Comparison of ENCODE assay signal across 21 mouse cellular contexts in the genomic region with DNA sequence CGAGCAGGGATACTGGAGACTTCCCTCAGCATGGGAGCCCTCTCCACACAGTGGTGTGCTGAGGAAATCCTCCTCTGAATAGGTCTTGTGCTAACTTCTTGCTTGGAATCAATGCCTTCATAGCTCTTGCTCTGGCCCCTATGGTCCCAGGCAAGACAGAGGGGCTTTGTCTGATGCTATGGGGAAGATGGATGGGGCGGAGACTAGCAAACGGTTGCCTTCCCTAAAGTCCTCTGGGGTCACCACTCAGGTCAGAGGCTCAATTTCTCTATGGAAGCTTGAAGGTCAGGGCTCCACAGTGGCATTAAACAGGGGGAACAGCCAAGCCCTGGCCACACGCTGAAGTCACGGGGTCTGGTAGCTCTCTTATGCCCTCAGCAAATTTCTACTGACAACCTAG.
DNase-seq lines count a peak whose midpoint lies in the region; ATAC-seq and TF ChIP-seq lines count a peak whose summit lies in the region.
"Had no signal": no experiment of that assay in that cellular context is flagged by ENCODE, and none has a peak within 500 bp of the region (broad histone marks: within the 10 kb centered on the region; RNA-seq: fewer than 3 reads in every experiment).

No protein-coding gene starts in this region.

- WGBS in forebrain, embryonic 14.5 days = 55% methylated on average over 5 of the region's 5 CpGs
- 48% methylated on average over 5 of the region's 5 CpGs for WGBS in forebrain, embryonic 13.5 days
- 57% methylated on average over 5 of the region's 5 CpGs for WGBS in lung, embryonic 15.5 days
- 78% methylated on average over 5 of the region's 5 CpGs for WGBS in lung, adult 2 months
- 45% methylated on average over 5 of the region's 5 CpGs for WGBS in embryonic facial prominence, embryonic 14.5 days
- 70% methylated on average over 5 of the region's 5 CpGs for WGBS in intestine, postnatal 0 days

- H3K27ac ChIP-seq in forebrain, embryonic 14.5 days (ENCODE audit: low read depth, low read length) = peak overlapping the region; percentile 21; the same call in 1 of the 2 replicates
- no peak overlapping the region for H3K27ac ChIP-seq in forebrain, embryonic 13.5 days
- H3K27ac ChIP-seq in lung, embryonic 15.5 days = peak overlapping the region; percentile 89
- no peak overlapping the region for H3K27ac ChIP-seq in embryonic facial prominence, embryonic 14.5 days (replicated peaks; ENCODE audit: low read depth, low read length)
- no peak overlapping the region for H3K27ac ChIP-seq in intestine, postnatal 0 days (ENCODE audit: low read depth, low read length)
- H3K27ac ChIP-seq: hindbrain, embryonic 15.5 days; kidney, postnatal 0 days had no signal

- H3K9me3 ChIP-seq in forebrain, embryonic 14.5 days (replicated peaks; ENCODE audit: control insufficient read depth, low read length) = no peaks in the 10 kb centered on the region
- H3K9me3 ChIP-seq in forebrain, embryonic 13.5 days (replicated peaks) = no peaks in the 10 kb centered on the region
- H3K9me3 ChIP-seq in lung, embryonic 15.5 days = no peaks in the 10 kb centered on the region
- no peaks in the 10 kb centered on the region for H3K9me3 ChIP-seq in embryonic facial prominence, embryonic 14.5 days (ENCODE audit: control insufficient read depth, low read length)
- no peaks in the 10 kb centered on the region for H3K9me3 ChIP-seq in intestine, postnatal 0 days (ENCODE audit: control insufficient read depth)
- H3K9me3 ChIP-seq: G1E; hindbrain, embryonic 15.5 days; neural tube, embryonic 13.5 days had no signal

- no peak overlapping the region for H3K4me3 ChIP-seq in forebrain, embryonic 14.5 days (ENCODE audit: low read depth, low read length)
- no peak overlapping the region for H3K4me3 ChIP-seq in forebrain, embryonic 13.5 days
- no peak overlapping the region for H3K4me3 ChIP-seq in lung, embryonic 15.5 days
- H3K4me3 ChIP-seq in lung, adult 2 months (replicated peaks; ENCODE audit: extremely low read depth, low read depth, low read length) = no peak overlapping the region
- no peak overlapping the region for H3K4me3 ChIP-seq in embryonic facial prominence, embryonic 14.5 days (ENCODE audit: low read depth, low read length)
- H3K4me3 ChIP-seq in intestine, postnatal 0 days (ENCODE audit: low read depth, low read length) = no peak overlapping the region
- H3K4me3 ChIP-seq: hindbrain, embryonic 15.5 days; neural tube, embryonic 13.5 days had no signal

- H3K36me3 ChIP-seq in forebrain, embryonic 14.5 days (ENCODE audit: control insufficient read depth, insufficient read depth, low read length) = no peaks in the 10 kb centered on the region
- no peaks in the 10 kb centered on the region for H3K36me3 ChIP-seq in forebrain, embryonic 13.5 days (ENCODE audit: poor library complexity, severe bottlenecking)
- H3K36me3 ChIP-seq in lung, embryonic 15.5 days = no peaks in the 10 kb centered on the region
- H3K36me3 ChIP-seq in embryonic facial prominence, embryonic 14.5 days (ENCODE audit: control insufficient read depth, insufficient read depth, low read length) = no peaks in the 10 kb centered on the region
- H3K36me3 ChIP-seq in intestine, postnatal 0 days (ENCODE audit: control insufficient read depth, insufficient read depth) = no peaks in the 10 kb centered on the region
- H3K36me3 ChIP-seq: G1E; hindbrain, embryonic 15.5 days; neural tube, embryonic 13.5 days had no signal

- TF ChIP-seq CTCF in lung, adult 2 months (IDR thresholded peaks at IDR 0.05; ENCODE audit: insufficient read depth, low read length) = no peak
- TF ChIP-seq CTCF in intestine, postnatal 0 days (IDR thresholded peaks at IDR 0.05; ENCODE audit: low read depth) = no peak

- no peak for DNase-seq in forebrain, embryonic 14.5 days (ENCODE audit: low spot score)
- no peak for DNase-seq in lung, adult 2 months
- no peak for DNase-seq in embryonic facial prominence, embryonic 14.5 days (ENCODE audit: low spot score)
- no peak for DNase-seq in gastrocnemius, adult 8-10 months (ENCODE audit: low spot score in 2 of 2)
- DNase-seq: adrenal gland, postnatal 14 days; cerebellum, adult 11 months; cerebellum, postnatal 10 days; gastrocnemius, postnatal 36 days; kidney, adult 11 months; liver; liver, postnatal 0 days; lung, postnatal 4 days; thymus, postnatal 25 days had no signal

- no peak for TF ChIP-seq POLR2A in lung, adult 2 months (IDR thresholded peaks at IDR 0.05; ENCODE audit: borderline replicate concordance, extremely low read depth, low read depth, low read length)

- H3K4me2 ChIP-seq in forebrain, embryonic 14.5 days (ENCODE audit: low read length) = no peak overlapping the region
- no peak overlapping the region for H3K4me2 ChIP-seq in forebrain, embryonic 13.5 days
- H3K4me2 ChIP-seq in lung, embryonic 15.5 days = no peak overlapping the region
- no peak overlapping the region for H3K4me2 ChIP-seq in embryonic facial prominence, embryonic 14.5 days (ENCODE audit: low read depth, low read length)
- no peak overlapping the region for H3K4me2 ChIP-seq in intestine, postnatal 0 days (replicated peaks; ENCODE audit: low read depth)
- H3K4me2 ChIP-seq: hindbrain, embryonic 15.5 days; midbrain, embryonic 11.5 days; neural tube, embryonic 13.5 days had no signal

- peaks cover 35% of the 10 kb centered on the region for H3K4me1 ChIP-seq in forebrain, embryonic 14.5 days (ENCODE audit: control insufficient read depth, insufficient read depth, low read length)
- peaks cover 62% of the 10 kb centered on the region for H3K4me1 ChIP-seq in forebrain, embryonic 13.5 days
- peaks cover 74% of the 10 kb centered on the region for H3K4me1 ChIP-seq in lung, embryonic 15.5 days
- peaks cover 7% of the 10 kb centered on the region for H3K4me1 ChIP-seq in lung, adult 2 months (ENCODE audit: control insufficient read depth, insufficient read depth, low read length)
- H3K4me1 ChIP-seq in embryonic facial prominence, embryonic 14.5 days (ENCODE audit: control insufficient read depth, insufficient read depth, low read length) = peaks cover 29% of the 10 kb centered on the region
- 0 out of 2 replicates have a peak, but pooled peaks cover 3% of the 10 kb centered on the region for H3K4me1 ChIP-seq in intestine, postnatal 0 days (replicated peaks; ENCODE audit: control insufficient read depth, insufficient read depth, low read length)

- H3K27me3 ChIP-seq in forebrain, embryonic 14.5 days (replicated peaks; ENCODE audit: control insufficient read depth, insufficient read depth, low read length) = no peaks in the 10 kb centered on the region
- no peaks in the 10 kb centered on the region for H3K27me3 ChIP-seq in forebrain, embryonic 13.5 days
- no peaks in the 10 kb centered on the region for H3K27me3 ChIP-seq in lung, embryonic 15.5 days
- H3K27me3 ChIP-seq in embryonic facial prominence, embryonic 14.5 days (replicated peaks; ENCODE audit: control insufficient read depth, insufficient read depth, low read length) = no peaks in the 10 kb centered on the region
- H3K27me3 ChIP-seq in intestine, postnatal 0 days (replicated peaks; ENCODE audit: control insufficient read depth, insufficient read depth, low read length) = peaks cover 3% of the 10 kb centered on the region; the same call in 1 of the 2 replicates
- H3K27me3 ChIP-seq: hindbrain, embryonic 15.5 days; neural tube, embryonic 13.5 days had no signal

- no peak for ATAC-seq in forebrain, embryonic 14.5 days
- no peak for ATAC-seq in forebrain, embryonic 13.5 days
- no peak for ATAC-seq in lung, embryonic 15.5 days (ENCODE audit: borderline replicate concordance, extremely low read depth, low FRiP score, low TSS enrichment)
- ATAC-seq in embryonic facial prominence, embryonic 14.5 days (ENCODE audit: low read depth) = peak; percentile 16; the same call in 1 of the 2 replicates
- no peak for ATAC-seq in intestine, postnatal 0 days
- ATAC-seq: liver, postnatal 0 days had no signal

- H3K9ac ChIP-seq in forebrain, embryonic 14.5 days (ENCODE audit: low read length) = no peak overlapping the region
- no peak overlapping the region for H3K9ac ChIP-seq in forebrain, embryonic 13.5 days
- 0 out of 2 replicates have a peak overlapping the region, but pooled peaks have one; percentile 11 for H3K9ac ChIP-seq in lung, embryonic 15.5 days
- no peak overlapping the region for H3K9ac ChIP-seq in embryonic facial prominence, embryonic 14.5 days (ENCODE audit: low read depth, low read length)
- H3K9ac ChIP-seq in intestine, postnatal 0 days (ENCODE audit: low read depth, low read length) = no peak overlapping the region
- H3K9ac ChIP-seq: hindbrain, embryonic 15.5 days; liver, postnatal 0 days; neural tube, embryonic 13.5 days had no signal

Comparison
In these comparisons a context has a peak if more than half of its experiments do, and no peak if none do; other contexts are left out.
1. H3K27ac ChIP-seq: peak in forebrain, embryonic 14.5 days (single experiment) and lung, embryonic 15.5 days (single experiment); none in forebrain, embryonic 13.5 days (single experiment), embryonic facial prominence, embryonic 14.5 days (single experiment) and intestine, postnatal 0 days (single experiment).